Mouse (Mus musculus) forebrain, embryonic 12.5 days (tissue): ENCODE data around the gene Id1. TPM values are rescaled to one million over a fixed set of nuclear protein-coding genes. Genes with fewer than 3 reads are reported as not detected.

Experiments used
- ATAC-seq: fragments of 200-750 bp; cut with Nextera tagmentation; 2 replicates; pipeline ENCODE4 v1.8.0; 2017; ENCODE audit warnings: moderate TSS enrichment; ENCODE audit not compliant: low FRiP score
- H3K27ac ChIP-seq: fragments of 300-500 bp; sonication (generic); 2 replicates; pipeline ENCODE4 v1.5.1; 2016; ENCODE audit warnings: mild to moderate bottlenecking
- H3K27me3 ChIP-seq: fragments of 300-500 bp; sonication (generic); 2 replicates; pipeline ENCODE4 v1.6.1; 2016; ENCODE audit warnings: mild to moderate bottlenecking
- H3K36me3 ChIP-seq: fragments of 300-500 bp; sonication (generic); replicated peaks from 2 replicates; pipeline ENCODE4 v1.6.1; 2016; ENCODE audit warnings: mild to moderate bottlenecking
- H3K4me1 ChIP-seq: fragments of 300-500 bp; sonication (generic); 2 replicates; pipeline ENCODE4 v1.6.1; 2016
- H3K4me2 ChIP-seq: fragments of 300-500 bp; sonication (generic); 2 replicates; pipeline ENCODE4 v1.6.1; 2016; ENCODE audit warnings: mild to moderate bottlenecking, moderate library complexity
- H3K4me3 ChIP-seq: fragments of 300-500 bp; sonication (generic); replicated peaks from 2 replicates; pipeline ENCODE4 v1.5.1; 2016; ENCODE audit warnings: mild to moderate bottlenecking
- H3K9ac ChIP-seq: fragments of 300-500 bp; sonication (generic); 2 replicates; pipeline ENCODE4 v1.6.1; 2016; ENCODE audit warnings: mild to moderate bottlenecking
- H3K9me3 ChIP-seq: fragments of 300-500 bp; sonication (generic); 2 replicates; pipeline ENCODE4 v1.6.1; 2016
- WGBS: fragments of 180-500 bp; shearing (Covaris S2); methylation state at CpG from one replicate; pipeline ENCODE4 v1.1.7; 2016; 5-methylcytosine and 5-hydroxymethylcytosine counted together
- polyA plus RNA-seq: library from polyadenylated mRNA; unstranded; fragments of >200 nt; fragmentation: Nextera tagmentation; extraction: Ambion mirVana; gene quantifications from 2 replicates; pipeline ENCODE4 v1.2.1, GENCODE M21; 2016

The Id1 gene
- polyA plus RNA-seq, 1 experiment from 2014 or later = 48.5 TPM

DNA sequence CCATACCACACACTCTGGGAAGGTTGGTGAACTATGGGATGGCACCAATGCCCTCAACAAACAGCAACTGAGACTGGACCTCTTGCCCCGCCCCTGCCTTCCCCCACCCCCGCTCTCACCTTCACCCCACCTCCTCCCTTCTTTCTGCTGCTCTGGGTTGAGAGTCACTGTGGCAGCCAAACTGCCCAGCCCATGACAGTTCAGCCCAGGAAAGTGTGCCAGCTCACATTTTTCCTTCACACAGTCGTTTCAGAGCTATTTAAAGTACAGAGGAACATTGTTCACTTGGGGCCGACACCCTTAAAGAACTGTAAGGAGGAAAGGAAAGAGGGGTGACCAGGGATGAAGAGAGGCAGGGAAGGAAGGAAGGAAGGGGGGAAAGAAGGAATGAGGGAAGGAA is 22.3 kb downstream of the Id1 start:
- no peak for ATAC-seq

GRCm38 (mm10) chr2:152763310-152763709 is 27.3 kb downstream of the Id1 start:
- Histone ChIP-seq H3K4me2 (no peak overlapping the region), H3K4me3 (no peak overlapping the region), H3K9ac (no peak overlapping the region), H3K27me3 (no peaks in the 10 kb centered on the region; the same call in 1 of the 2 replicates), H3K36me3 (no peaks in the 10 kb centered on the region), H3K9me3 (no peaks in the 10 kb centered on the region), H3K4me1 (peaks cover 23% of the 10 kb centered on the region), H3K27ac (no peak overlapping the region)
- ATAC-seq = no peak
- WGBS = 86% methylated on average over 6 of the region's 6 CpGs

More for the DNA sequence above, 22.3 kb downstream of the Id1 start:
- Histone ChIP-seq H3K27ac (no peak overlapping the region), H3K9ac (no peak overlapping the region), H3K4me3 (no peak overlapping the region), H3K4me2 (no peak overlapping the region), H3K27me3 (peaks cover 26% of the 10 kb centered on the region), H3K36me3 (no peaks in the 10 kb centered on the region), H3K4me1 (peaks cover 17% of the 10 kb centered on the region), H3K9me3 (no peaks in the 10 kb centered on the region)
- whole genome bisulfite sequencing = 68% methylated on average over 4 of the region's 4 CpGs

DNA sequence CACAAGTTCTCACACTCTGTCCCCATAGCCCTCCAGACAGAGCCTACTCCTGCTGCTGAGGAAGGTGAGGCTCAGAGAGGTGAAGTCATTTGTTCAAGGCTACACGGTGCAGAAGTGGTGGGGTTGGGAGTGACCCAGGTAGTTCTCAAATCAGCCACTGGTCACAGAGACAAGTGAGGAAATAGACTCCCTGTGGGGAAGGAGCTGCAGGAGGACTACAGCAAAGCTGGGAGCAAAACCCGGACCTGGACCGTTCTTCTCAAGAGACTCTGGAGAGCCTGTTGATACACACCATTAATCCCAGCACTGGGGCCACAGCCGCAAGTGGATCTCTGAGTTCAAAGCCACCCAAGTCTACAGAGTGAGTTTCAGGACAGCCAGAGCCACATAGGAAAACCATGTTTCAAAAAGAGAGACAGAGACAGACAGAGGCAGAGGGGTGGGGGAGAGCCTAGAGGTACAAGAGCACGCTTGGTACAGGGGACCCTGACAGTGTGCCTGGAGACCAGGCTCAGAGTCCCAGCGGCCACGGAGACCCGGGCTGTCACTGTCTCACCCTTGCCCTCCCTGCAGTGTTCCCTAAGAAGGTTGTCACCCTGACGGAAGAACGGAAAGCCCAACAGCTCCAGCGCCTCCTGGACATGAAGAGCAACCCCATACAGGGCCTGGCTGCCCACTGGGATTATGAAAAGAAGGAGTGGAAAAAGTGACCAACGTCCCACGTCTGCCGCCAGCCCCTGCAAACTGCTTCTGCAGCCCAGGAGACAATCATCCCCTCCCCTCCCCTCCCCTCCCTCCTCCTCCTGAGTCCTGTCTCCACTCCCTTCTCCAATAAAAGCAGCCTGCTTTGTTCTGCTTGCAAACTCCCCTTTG is 28.4 kb downstream of the Id1 start:
- WGBS = 3% methylated on average over 14 of the region's 14 CpGs
- H3K9ac ChIP-seq = no peak overlapping the region

DNA sequence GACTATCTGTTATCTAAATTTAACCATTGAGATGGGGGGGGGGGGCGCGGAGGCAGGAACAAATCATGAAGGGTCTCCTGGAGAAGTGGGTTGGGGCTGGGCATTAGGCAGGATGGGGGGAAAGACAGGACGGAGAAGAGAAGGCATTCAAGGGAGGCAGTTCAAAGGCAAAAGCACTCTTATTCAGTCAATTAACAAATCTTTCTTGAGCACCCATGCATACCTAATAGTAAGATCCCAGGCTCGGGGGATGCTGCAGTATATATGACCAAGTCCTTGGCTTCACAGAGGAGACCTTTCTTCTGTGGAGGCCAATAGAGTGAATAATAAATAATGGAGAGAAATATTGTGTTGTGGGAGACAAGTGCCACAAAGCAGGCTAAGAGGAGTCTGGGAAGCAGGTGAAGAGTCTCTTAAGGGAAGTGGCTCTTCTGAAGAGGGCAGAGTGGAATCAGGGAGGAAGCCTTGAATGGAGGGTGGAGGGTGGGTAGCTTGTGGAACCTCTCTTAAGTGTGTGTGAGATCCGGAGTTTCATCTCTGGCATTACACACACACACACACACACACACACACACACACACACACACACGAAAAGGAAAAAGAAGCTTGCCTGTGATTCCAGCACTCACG is 29.1 kb downstream of the Id1 start:
- no peaks in the 10 kb centered on the region for H3K27me3 ChIP-seq
- H3K9me3 ChIP-seq = no peaks in the 10 kb centered on the region
- H3K36me3 ChIP-seq = no peaks in the 10 kb centered on the region
- peaks cover 23% of the 10 kb centered on the region for H3K4me1 ChIP-seq
- 0 out of 2 replicates have a peak overlapping the region, but pooled peaks have one; percentile 13 for H3K4me3 ChIP-seq
- 12% methylated on average over 6 of the region's 7 CpGs for WGBS
- peak overlapping the region; percentile 16; the same call in 1 of the 2 replicates for H3K27ac ChIP-seq
- H3K9ac ChIP-seq = no peak overlapping the region
- peak overlapping the region; percentile 46 for H3K4me2 ChIP-seq
- ATAC-seq = peak; percentile 55; the same call in 1 of the 2 replicates

More for the DNA sequence above, 28.4 kb downstream of the Id1 start:
- Histone ChIP-seq H3K9me3 (no peaks in the 10 kb centered on the region), H3K27ac (peak overlapping the region; percentile 46; the same call in 1 of the 2 replicates), H3K4me2 (peak overlapping the region; percentile 46), H3K27me3 (no peaks in the 10 kb centered on the region), H3K36me3 (no peaks in the 10 kb centered on the region), H3K4me3 (0 out of 2 replicates have a peak overlapping the region, but pooled peaks have one; percentile 13), H3K4me1 (peaks cover 23% of the 10 kb centered on the region)
- ATAC-seq = peak; percentile 47

DNA sequence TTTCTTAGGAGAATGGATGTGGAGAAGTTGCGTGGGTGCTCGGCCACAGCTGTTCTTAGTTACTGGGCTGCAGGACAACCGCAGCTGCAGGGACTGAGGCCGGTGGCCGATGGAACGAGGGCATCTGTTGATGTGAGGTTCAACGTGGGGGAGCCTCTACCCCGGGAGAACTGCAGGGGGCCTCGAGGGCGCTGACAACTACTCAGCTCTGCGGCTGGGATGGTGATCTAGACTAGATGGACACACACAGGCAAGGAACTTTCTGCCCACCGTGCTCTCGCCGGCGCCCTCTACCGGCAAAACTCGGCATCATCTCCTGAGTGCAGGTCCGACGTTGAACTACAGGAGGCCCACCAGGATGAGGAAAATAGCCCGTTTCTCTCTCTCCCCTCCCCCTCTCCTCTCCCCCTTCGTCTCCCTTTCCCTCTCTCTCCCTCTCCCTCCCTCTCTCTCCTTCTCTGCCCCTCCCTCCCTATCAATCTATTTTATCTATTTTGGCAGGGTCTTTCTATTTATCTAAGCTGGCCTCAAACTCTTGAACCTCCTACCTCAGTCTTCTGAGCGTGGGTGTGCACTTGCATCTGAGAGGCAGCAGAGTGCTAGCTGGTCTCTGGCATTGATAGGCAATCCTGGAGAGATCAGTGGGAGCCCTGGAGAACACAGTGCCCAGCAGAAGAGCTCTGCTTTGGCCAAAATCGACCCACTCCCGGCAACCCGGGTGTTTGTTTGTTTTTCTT is 30.5 kb downstream of the Id1 start:
- WGBS = 22% methylated on average over 25 of the region's 25 CpGs

GRCm38 (mm10) chr2:152767618-152768271 is 31.7 kb downstream of the Id1 start:
- Histone ChIP-seq H3K27ac (no peak overlapping the region), H3K27me3 (no peaks in the 10 kb centered on the region), H3K9ac (no peak overlapping the region), H3K4me2 (no peak overlapping the region), H3K9me3 (no peaks in the 10 kb centered on the region), H3K4me1 (peaks cover 23% of the 10 kb centered on the region), H3K4me3 (no peak overlapping the region), H3K36me3 (no peaks in the 10 kb centered on the region)
- 58% methylated on average over 12 of the region's 12 CpGs for WGBS
- 0 out of 2 replicates have a peak, but pooled peaks have one; percentile 31 for ATAC-seq

More for the DNA sequence above, 30.5 kb downstream of the Id1 start:
- no peak overlapping the region for H3K27ac ChIP-seq
- H3K36me3 ChIP-seq = no peaks in the 10 kb centered on the region
- H3K4me2 ChIP-seq = peak overlapping the region; percentile 27; the same call in 1 of the 2 replicates
- H3K4me1 ChIP-seq = peaks cover 23% of the 10 kb centered on the region
- H3K27me3 ChIP-seq = no peaks in the 10 kb centered on the region
- no peaks in the 10 kb centered on the region for H3K9me3 ChIP-seq
- no peak overlapping the region for H3K9ac ChIP-seq
- no peak overlapping the region for H3K4me3 ChIP-seq
- ATAC-seq = peak; percentile 52

GRCm38 (mm10) chr2:152769677-152770076 is 33.6 kb downstream of the Id1 start:
- 88% methylated on average over 7 of the region's 7 CpGs for WGBS
- H3K9ac ChIP-seq = no peak overlapping the region
- H3K27ac ChIP-seq = peak overlapping the region; percentile 5; the same call in 1 of the 2 replicates
- H3K9me3 ChIP-seq = no peaks in the 10 kb centered on the region
- no peaks in the 10 kb centered on the region for H3K36me3 ChIP-seq
- H3K4me1 ChIP-seq = peaks cover 12% of the 10 kb centered on the region
- H3K27me3 ChIP-seq = no peaks in the 10 kb centered on the region
- H3K4me2 ChIP-seq = no peak overlapping the region
- ATAC-seq = no peak
- H3K4me3 ChIP-seq = no peak overlapping the region

DNA sequence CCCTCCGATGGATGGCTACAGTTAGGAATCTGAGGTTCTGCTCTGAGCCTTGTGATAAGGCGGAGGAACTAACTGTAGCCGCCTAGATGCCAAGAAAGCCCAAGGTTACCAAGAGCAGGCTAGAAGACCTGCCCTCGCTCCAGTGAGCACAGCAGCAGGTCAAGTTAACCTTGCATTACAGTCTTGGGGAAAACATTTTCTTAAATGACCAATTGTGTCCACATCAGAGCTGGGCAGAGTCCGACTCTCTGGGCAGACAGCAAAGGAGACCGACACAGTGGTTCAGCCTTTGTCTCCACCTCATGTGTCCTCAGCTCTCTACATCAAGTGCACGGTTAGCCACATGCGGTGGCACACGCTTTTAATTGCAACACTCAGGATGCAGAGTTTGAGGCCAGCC is 35.5 kb downstream of the Id1 start:
- no peaks in the 10 kb centered on the region for H3K9me3 ChIP-seq
- no peak overlapping the region for H3K9ac ChIP-seq
- no peak overlapping the region for H3K4me3 ChIP-seq
- H3K27me3 ChIP-seq = no peaks in the 10 kb centered on the region
- WGBS = 90% methylated on average over 9 of the region's 9 CpGs
- H3K27ac ChIP-seq = no peak overlapping the region
- H3K4me1 ChIP-seq = no peaks in the 10 kb centered on the region
- H3K36me3 ChIP-seq = no peaks in the 10 kb centered on the region
- H3K4me2 ChIP-seq = no peak overlapping the region
- no peak for ATAC-seq

DNA sequence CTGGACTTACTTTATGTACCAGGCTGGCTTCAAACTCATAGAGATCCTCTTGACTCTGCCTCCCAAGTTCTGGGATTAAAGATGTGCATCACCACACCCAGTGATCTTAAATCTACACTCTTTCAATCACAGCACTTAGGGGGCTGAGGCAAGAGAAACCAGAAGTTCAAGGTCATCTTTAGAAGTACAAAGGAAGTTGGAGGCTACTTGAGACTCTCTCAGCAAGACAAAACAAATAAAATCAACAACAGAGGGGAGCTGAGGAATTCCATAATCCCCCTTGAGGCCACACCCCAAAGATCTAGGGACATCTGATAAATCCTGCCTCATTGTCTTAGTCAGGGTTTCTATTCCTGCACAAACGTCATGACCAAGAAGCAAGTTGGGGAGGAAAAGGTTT is 36.2 kb downstream of the Id1 start:
- WGBS = 28% methylated on average over 1 of the region's 1 CpGs

GRCm38 (mm10) chr2:152775357-152775756 is 39.3 kb downstream of the Id1 start:
- Histone ChIP-seq H3K36me3 (peaks cover 12% of the 10 kb centered on the region), H3K4me1 (no peaks in the 10 kb centered on the region), H3K4me3 (no peak overlapping the region), H3K27me3 (no peaks in the 10 kb centered on the region), H3K4me2 (no peak overlapping the region), H3K27ac (no peak overlapping the region), H3K9me3 (no peaks in the 10 kb centered on the region), H3K9ac (no peak overlapping the region)
- 81% methylated on average over 4 of the region's 4 CpGs for WGBS
- no peak for ATAC-seq

More for the DNA sequence above, 36.2 kb downstream of the Id1 start:
- Histone ChIP-seq H3K9me3 (no peaks in the 10 kb centered on the region), H3K36me3 (no peaks in the 10 kb centered on the region), H3K4me2 (no peak overlapping the region), H3K27me3 (no peaks in the 10 kb centered on the region), H3K9ac (no peak overlapping the region), H3K4me1 (no peaks in the 10 kb centered on the region), H3K4me3 (no peak overlapping the region), H3K27ac (no peak overlapping the region)
- no peak for ATAC-seq

DNA sequence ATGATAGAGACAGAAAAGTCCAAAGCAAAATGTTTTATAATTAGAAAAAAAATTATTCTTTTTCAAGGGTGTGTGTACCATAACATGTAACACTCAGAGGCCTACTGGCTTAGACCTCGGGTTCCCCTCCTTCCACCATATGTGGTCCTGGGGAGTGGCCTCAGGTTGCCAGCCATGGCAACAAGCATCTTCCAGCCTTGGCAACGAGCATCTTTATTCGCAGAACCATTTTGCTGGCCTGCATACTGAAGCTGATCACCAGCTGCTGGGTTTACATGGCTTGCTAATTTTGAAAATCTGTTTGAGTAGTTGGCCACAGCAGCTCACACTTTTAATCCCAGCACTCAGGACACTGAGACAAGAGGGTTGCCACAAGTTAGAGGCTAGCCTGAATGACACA is 40.0 kb downstream of the Id1 start:
- ATAC-seq = no peak
- no peak overlapping the region for H3K4me3 ChIP-seq
- no peak overlapping the region for H3K4me2 ChIP-seq
- no peak overlapping the region for H3K9ac ChIP-seq
- WGBS = 86% methylated on average over 3 of the region's 3 CpGs
- no peaks in the 10 kb centered on the region for H3K27me3 ChIP-seq
- no peaks in the 10 kb centered on the region for H3K9me3 ChIP-seq
- H3K4me1 ChIP-seq = no peaks in the 10 kb centered on the region
- H3K36me3 ChIP-seq = peaks cover 18% of the 10 kb centered on the region
- H3K27ac ChIP-seq = no peak overlapping the region
